Mouse (Mus musculus) testis, adult 2 months (tissue): ENCODE data around the gene Uxs1.

ENCODE experiments used
- CTCF ChIP-seq: fragments of 200-500 bp; IDR thresholded peaks from 2 replicates; pipeline ENCODE4 v1.5.1; 2012; ENCODE audit warnings: low read depth, mild to moderate bottlenecking, inconsistent platforms, low read length, moderate library complexity; ENCODE audit not compliant: control insufficient read depth, insufficient read depth, insufficient replicate concordance
- POLR2A ChIP-seq: fragments of 200-500 bp; IDR thresholded peaks from 2 replicates; pipeline ENCODE4 v1.6.1; 2012; ENCODE audit warnings: low read depth, mild to moderate bottlenecking, inconsistent platforms, low read length, moderate library complexity; ENCODE audit not compliant: control insufficient read depth

- TF ChIP-seq CTCF: no peak
- no peak for TF ChIP-seq POLR2A
Observed at GRCm38 (mm10) chr1:43822586-43822985, 5.0 kb downstream of the Uxs1 start.
